Mouse (Mus musculus) liver, postnatal 0 days (tissue): ENCODE results near the gene Ifrd2. TPM values are rescaled to one million over a fixed set of nuclear protein-coding genes. Genes with fewer than 3 reads are reported as not detected.

ENCODE experiments used
- ATAC-seq: fragments of 200-750 bp; cut with Nextera tagmentation; 2 replicates; pipeline ENCODE4 v1.8.0; 2017; ENCODE audit warnings: mild to moderate bottlenecking, moderate library complexity
- DNase-seq: peaks from one replicate; pipeline ENCODE4 v3.0.0-alpha.2; 2016
- H3K27ac ChIP-seq: fragments of 300-500 bp; sonication (generic); 2 replicates; pipeline ENCODE4 v1.5.1; 2014; ENCODE audit warnings: antibody characterized with exemption, moderate library complexity, mild to moderate bottlenecking, low read depth
- H3K27me3 ChIP-seq: fragments of 300-500 bp; sonication (generic); 2 replicates; pipeline ENCODE4 v1.6.1; 2014; ENCODE audit warnings: low read length, control low read depth, mixed read lengths; ENCODE audit not compliant: insufficient read depth
- H3K36me3 ChIP-seq: fragments of 300-500 bp; sonication (generic); replicated peaks from 2 replicates; pipeline ENCODE4 v1.6.1; 2014; ENCODE audit warnings: mild to moderate bottlenecking, control low read depth, low read length, moderate library complexity, mixed read lengths; ENCODE audit not compliant: insufficient read depth
- H3K4me1 ChIP-seq: fragments of 300-500 bp; sonication (generic); 2 replicates; pipeline ENCODE4 v1.6.1; 2014; ENCODE audit warnings: antibody characterized with exemption, mild to moderate bottlenecking, control low read depth; ENCODE audit not compliant: insufficient read depth
- H3K4me2 ChIP-seq: fragments of 300-500 bp; sonication (generic); 2 replicates; pipeline ENCODE4 v1.6.1; 2014; ENCODE audit warnings: low read depth, mild to moderate bottlenecking, low read length, moderate library complexity, mixed read lengths
- H3K4me3 ChIP-seq: fragments of 300-500 bp; sonication (generic); 2 replicates; pipeline ENCODE4 v1.5.1; 2014; ENCODE audit warnings: low read depth, low read length
- H3K9ac ChIP-seq: fragments of 300-500 bp; sonication (generic); replicated peaks from 2 replicates; pipeline ENCODE4 v1.6.1; 2014; ENCODE audit warnings: mild to moderate bottlenecking, moderate library complexity
- H3K9me3 ChIP-seq: fragments of 300-500 bp; sonication (generic); 2 replicates; pipeline ENCODE4 v1.6.1; 2016; ENCODE audit warnings: mild to moderate bottlenecking, control low read depth, low read length, mixed read lengths
- CTCF ChIP-seq: sonication (generic); IDR thresholded peaks from 2 replicates; pipeline ENCODE4 v1.5.1; 2016; ENCODE audit warnings: antibody characterized with exemption, low read depth
- EP300 ChIP-seq: IDR thresholded peaks from 2 replicates; pipeline ENCODE4 v1.6.1; 2016; ENCODE audit warnings: antibody characterized with exemption, low read depth, mild to moderate bottlenecking
- WGBS: fragments of 180-500 bp; shearing (Covaris S2); extraction: QIAGEN DNeasy Blood & Tissue Kit; methylation state at CpG from one replicate; pipeline ENCODE4 v1.1.7; 2014; ENCODE audit not compliant: insufficient replicate concordance; 5-methylcytosine and 5-hydroxymethylcytosine counted together
- polyA plus RNA-seq: library from polyadenylated mRNA; unstranded; fragments of >200 nt; fragmentation: Nextera tagmentation; extraction: Ambion mirVana; gene quantifications from 2 replicates; pipeline ENCODE4 v1.2.1, GENCODE M21; 2015

The Ifrd2 gene
- polyA plus RNA-seq, 1 experiment from 2014 or later, result 68.0 TPM

DNA sequence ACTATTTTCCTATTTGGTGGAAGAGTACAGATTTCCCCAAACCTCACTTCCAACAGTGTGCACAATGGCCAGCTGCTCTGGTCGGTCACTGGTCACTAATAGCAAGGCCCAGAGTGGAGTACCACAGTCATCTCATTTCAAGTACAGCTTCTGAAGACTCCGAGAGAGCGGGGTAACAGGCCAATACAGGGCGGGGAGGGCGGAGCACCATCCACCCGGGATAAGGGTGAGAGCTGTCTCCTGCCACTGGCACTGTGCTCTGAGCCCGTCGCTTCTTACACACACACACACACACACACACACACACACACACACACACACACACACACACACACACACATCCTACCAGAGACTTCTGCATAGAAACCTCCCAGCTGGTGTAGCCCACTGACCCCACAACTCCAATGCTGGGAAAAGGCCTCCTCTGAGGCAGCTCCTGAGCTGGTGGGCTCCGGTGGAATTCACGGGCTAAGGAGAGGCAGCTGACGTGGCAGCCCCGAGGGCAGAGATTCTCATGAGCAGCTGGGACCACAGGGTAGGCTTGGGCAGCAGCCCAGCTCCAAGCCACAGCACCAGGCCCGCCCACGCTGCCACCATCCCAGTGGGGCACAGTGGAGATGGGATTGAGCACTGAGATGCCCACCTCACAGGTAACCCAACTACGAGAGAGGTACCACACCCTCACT lies 38.9 kb downstream of the Ifrd2 start:
- ATAC-seq, result peak; percentile 5; the same call in 1 of the 2 replicates
- 55% methylated on average over 15 of the region's 15 CpGs for WGBS
- peaks cover 69% of the 10 kb centered on the region for H3K4me1 ChIP-seq
- DNase-seq, result no peak
- H3K9me3 ChIP-seq, result no peaks in the 10 kb centered on the region
- TF ChIP-seq CTCF (no peak), EP300 (no peak)
- peaks cover 24% of the 10 kb centered on the region for H3K36me3 ChIP-seq
- H3K4me3 ChIP-seq, result no peak overlapping the region
- H3K4me2 ChIP-seq, result peak overlapping the region; percentile 42
- no peaks in the 10 kb centered on the region for H3K27me3 ChIP-seq
- 0 out of 2 replicates have a peak overlapping the region, but pooled peaks have one; percentile 23 for H3K9ac ChIP-seq
- peak overlapping the region; percentile 52; the same call in 1 of the 2 replicates for H3K27ac ChIP-seq

DNA sequence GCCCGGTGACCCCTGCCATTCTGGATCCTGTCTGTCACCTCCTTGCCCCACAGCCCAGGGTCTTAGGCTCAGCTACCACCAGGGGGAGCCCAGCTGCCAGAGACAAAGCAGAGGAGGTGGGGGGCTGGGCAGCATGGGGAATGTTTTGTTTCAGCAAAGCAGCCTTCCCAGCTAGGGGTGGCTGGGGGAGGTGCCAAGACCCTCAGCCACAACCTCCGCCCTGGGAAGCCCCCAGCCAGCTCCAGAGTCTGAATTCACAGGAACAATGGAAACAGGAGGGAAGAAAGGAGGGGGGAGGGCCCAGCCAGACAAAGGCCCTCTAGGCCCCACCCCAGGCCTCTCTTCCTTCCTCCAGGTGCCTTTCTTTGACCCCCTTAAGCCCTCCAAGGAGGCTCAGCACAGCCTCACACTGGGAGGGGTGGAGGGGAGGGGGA lies 39.4 kb downstream of the Ifrd2 start:
- Histone ChIP-seq H3K9ac (0 out of 2 replicates have a peak overlapping the region, but pooled peaks have one; percentile 23), H3K27me3 (no peaks in the 10 kb centered on the region), H3K36me3 (peaks cover 29% of the 10 kb centered on the region), H3K27ac (peak overlapping the region; percentile 85), H3K9me3 (no peaks in the 10 kb centered on the region), H3K4me2 (peak overlapping the region; percentile 42), H3K4me1 (peaks cover 73% of the 10 kb centered on the region), H3K4me3 (no peak overlapping the region)
- TF ChIP-seq EP300 (no peak), CTCF (peak; percentile 95)
- ATAC-seq (peak; percentile 40), DNase-seq (peak; percentile 88)
- 0% methylated on average over 2 of the region's 2 CpGs for WGBS

DNA sequence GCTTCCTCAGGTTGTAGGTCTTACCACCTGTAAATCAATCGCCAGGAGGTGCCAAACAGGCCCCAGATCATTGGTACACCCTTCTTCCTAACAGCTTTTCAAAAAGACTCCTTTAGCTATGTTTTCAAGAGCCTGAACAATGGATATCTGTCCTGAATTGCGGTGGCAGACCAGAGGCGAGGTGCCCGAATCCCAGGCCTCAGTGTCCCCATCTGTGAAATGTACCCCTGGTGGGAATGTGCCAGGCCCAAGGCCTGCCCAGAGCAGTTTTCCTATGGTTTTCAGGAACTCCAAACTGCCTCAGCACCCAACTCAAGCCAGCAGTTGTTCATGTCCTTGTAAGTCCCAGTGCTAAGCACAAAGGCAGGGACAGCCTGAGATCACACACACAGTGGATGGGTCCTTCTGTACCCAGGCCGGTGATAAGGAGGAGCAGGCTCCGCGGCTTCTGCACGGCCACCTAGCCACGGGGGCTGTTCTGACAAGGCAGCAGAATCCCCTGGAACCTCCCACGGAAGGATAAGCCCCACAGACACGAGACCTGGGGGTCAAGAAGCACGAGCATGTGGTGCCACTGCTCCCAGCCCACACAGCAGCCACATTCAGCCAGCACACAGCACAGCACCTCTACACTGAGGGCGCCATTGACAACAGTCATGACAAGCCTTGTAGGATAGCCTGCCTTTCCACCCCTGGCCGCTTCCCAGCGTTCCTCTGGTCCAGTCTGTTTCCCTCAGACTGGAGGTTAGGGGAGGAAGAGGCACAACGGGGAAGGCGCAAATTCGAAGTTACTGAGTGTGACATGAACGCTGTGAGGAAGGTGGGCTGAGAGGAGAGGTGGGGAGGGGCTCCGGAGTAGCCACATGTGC lies 40.2 kb downstream of the Ifrd2 start:
- ATAC-seq, result no peak
- peak overlapping the region; percentile 42 for H3K4me2 ChIP-seq
- H3K4me3 ChIP-seq, result no peak overlapping the region
- peaks cover 24% of the 10 kb centered on the region for H3K36me3 ChIP-seq
- DNase-seq, result no peak
- H3K9me3 ChIP-seq, result no peaks in the 10 kb centered on the region
- H3K9ac ChIP-seq, result 0 out of 2 replicates have a peak overlapping the region, but pooled peaks have one; percentile 16
- no peaks in the 10 kb centered on the region for H3K27me3 ChIP-seq
- 49% methylated on average over 20 of the region's 20 CpGs for WGBS
- no peak for TF ChIP-seq CTCF
- TF ChIP-seq EP300, result no peak
- peaks cover 81% of the 10 kb centered on the region for H3K4me1 ChIP-seq
- H3K27ac ChIP-seq, result peak overlapping the region; percentile 85

DNA sequence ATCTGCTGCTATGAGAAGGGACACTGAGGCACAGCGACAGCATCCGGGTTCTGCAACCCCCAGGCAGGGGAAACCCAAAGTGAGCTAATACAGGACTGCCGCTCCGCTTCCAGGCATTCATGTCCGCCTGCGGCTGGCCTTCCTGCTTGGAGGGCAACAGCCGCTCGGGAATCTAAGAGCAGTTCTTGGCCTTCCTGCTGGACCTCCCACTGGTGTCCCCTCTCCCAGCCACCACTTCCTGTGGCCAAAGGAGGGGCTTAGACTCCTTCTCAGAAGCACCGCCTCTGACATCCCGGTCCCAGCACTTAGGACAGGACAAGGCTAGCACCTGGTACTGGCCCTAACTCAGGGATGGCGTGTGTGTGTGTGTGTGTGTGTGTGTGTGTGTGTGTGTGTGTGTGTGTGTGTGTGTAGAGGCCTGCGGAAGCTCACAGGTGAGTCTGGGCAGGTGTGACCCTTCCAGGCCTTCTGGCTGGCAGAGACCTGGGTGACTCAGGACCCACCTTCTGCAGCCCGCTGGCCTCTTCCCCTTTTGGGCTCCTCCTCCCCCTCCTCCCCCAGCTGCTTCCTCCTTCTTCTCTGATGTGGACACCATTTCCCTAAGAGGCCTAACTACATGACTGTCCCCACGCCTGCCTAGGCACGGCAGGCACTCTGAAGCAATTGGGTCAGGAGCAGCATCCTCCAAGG lies 41.4 kb downstream of the Ifrd2 start:
- DNase-seq (peak; percentile 75), ATAC-seq (0 out of 2 replicates have a peak, but pooled peaks have one; percentile 7)
- peak overlapping the region; percentile 21 for H3K4me3 ChIP-seq
- H3K27ac ChIP-seq, result peak overlapping the region; percentile 85
- peaks cover 20% of the 10 kb centered on the region for H3K36me3 ChIP-seq
- no peaks in the 10 kb centered on the region for H3K9me3 ChIP-seq
- no peaks in the 10 kb centered on the region for H3K27me3 ChIP-seq
- TF ChIP-seq CTCF (no peak), EP300 (no peak)
- H3K9ac ChIP-seq, result peak overlapping the region; percentile 39; the same call in 1 of the 2 replicates
- peak overlapping the region; percentile 42 for H3K4me2 ChIP-seq
- H3K4me1 ChIP-seq, result peaks cover 84% of the 10 kb centered on the region
- 49% methylated on average over 14 of the region's 15 CpGs for WGBS

DNA sequence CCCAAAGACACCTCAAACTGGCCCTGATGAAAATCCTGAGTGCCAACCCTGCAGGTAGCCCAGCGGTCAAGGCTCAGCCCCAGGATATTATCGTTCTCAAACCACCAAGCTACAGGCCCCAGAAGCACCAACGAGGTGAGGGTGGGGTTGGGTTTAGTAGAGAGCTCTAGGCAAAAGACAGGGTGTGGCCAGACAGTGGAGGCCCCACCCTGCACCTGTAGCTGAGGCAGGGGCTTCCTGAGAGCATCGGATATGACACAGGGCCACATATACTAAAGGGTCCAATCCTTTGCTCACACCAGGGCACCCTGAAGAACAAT lies 41.9 kb downstream of the Ifrd2 start:
- peak overlapping the region; percentile 39; the same call in 1 of the 2 replicates for H3K9ac ChIP-seq
- peak overlapping the region; percentile 42 for H3K4me2 ChIP-seq
- 16% methylated on average over 4 of the region's 4 CpGs for WGBS
- peak overlapping the region; percentile 21 for H3K4me3 ChIP-seq
- no peaks in the 10 kb centered on the region for H3K9me3 ChIP-seq
- DNase-seq (no peak), ATAC-seq (no peak)
- peak overlapping the region; percentile 85 for H3K27ac ChIP-seq
- no peak for TF ChIP-seq EP300
- TF ChIP-seq CTCF, result no peak
- peaks cover 79% of the 10 kb centered on the region for H3K4me1 ChIP-seq
- no peaks in the 10 kb centered on the region for H3K27me3 ChIP-seq
- peaks cover 20% of the 10 kb centered on the region for H3K36me3 ChIP-seq
